Mouse (Mus musculus): ENCODE results near the gene Sbno2. TPM values are rescaled to one million over a fixed set of nuclear protein-coding genes. Genes with fewer than 3 reads are reported as not detected.
A peak's percentile ranks its signal among the peaks of the same experiment; 100 is the strongest.

Sbno2 gene
- total RNA-seq (2015) (16.9 and 19.5 TPM in 2 replicates), total RNA-seq (2017) (19.1 and 24.0 TPM in 2 replicates)

GRCm38 (mm10) chr10:80105460-80105859, at the start of gene Sbno2:
Gene Sbno2, minus strand, starts transcription at chr10:80105571.
- peak; percentile 41 for ATAC-seq (replicated peaks; ENCODE audit: poor library complexity)

GRCm38 (mm10) chr10:80154384-80154783, 49.0 kb upstream of the Sbno2 start:
- ATAC-seq (replicated peaks; ENCODE audit: poor library complexity) = no peak

GRCm38 (mm10) chr10:80153713-80154112, 48.3 kb upstream of the Sbno2 start:
- ATAC-seq (replicated peaks; ENCODE audit: poor library complexity) = no peak

DNA sequence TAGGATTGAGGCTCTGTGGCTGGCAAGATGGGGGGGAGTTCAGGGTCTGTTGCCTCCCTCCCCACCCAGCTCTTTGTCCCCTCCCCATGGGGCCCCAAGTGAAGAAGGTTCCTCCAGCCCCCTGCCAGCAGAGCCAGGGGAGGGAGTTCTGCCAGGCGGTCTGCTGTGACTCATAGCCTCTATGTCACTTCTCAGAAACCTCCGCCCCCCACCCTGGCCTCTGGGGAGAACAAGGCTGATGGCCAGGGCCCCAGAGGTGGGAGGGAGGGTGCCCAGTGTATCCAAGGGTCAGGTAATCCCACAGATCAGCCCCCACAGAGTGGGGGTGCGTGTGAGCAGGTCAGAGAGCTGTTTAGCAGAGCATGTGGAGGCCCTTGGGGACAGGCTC, 47.5 kb upstream of the Sbno2 start:
- ATAC-seq (replicated peaks; ENCODE audit: poor library complexity) = no peak

GRCm38 (mm10) chr10:80152071-80152872, 46.9 kb upstream of the Sbno2 start:
- ATAC-seq (replicated peaks; ENCODE audit: poor library complexity) = no peak

DNA sequence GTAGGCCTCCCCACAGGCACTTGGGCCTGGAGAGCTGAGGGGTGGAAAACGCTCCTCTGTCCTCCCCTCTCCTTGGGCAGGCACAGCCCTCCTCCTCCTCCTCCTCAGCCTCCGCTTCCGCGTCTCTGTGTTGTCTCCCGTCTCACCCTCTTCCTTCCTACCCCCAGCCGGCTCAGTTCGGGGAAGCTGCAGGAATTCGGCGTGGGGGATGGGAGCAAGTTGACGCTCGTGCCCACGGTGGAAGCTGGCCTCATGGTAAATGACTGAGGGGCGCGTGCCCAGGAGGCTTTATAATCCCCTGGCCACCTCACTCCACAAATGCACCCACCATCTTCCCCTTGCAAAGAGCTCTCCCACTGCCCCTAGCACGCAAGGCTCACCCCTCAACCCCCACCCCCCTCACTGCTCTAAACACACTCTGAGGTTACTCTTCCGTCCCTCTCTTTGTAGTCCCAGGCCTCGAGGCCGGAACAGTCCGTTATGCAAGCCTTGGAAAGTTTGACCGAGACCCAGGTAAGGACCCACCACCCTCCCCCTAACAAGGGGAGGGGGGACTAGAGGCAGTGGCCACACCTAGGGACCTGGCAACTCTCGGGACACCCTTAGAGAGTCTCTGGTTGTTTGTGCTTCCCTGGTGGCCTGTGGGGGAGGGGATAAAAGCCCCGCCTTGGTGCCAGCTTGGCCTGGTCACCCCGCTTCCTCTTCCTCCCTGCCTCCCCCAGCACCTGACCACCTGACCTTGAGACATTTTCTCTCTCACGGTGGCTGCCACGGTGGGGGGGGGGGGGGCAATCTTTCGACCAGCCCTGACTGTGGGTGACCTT, 46.1 kb upstream of the Sbno2 start:
- no peak for ATAC-seq (replicated peaks; ENCODE audit: poor library complexity)

DNA sequence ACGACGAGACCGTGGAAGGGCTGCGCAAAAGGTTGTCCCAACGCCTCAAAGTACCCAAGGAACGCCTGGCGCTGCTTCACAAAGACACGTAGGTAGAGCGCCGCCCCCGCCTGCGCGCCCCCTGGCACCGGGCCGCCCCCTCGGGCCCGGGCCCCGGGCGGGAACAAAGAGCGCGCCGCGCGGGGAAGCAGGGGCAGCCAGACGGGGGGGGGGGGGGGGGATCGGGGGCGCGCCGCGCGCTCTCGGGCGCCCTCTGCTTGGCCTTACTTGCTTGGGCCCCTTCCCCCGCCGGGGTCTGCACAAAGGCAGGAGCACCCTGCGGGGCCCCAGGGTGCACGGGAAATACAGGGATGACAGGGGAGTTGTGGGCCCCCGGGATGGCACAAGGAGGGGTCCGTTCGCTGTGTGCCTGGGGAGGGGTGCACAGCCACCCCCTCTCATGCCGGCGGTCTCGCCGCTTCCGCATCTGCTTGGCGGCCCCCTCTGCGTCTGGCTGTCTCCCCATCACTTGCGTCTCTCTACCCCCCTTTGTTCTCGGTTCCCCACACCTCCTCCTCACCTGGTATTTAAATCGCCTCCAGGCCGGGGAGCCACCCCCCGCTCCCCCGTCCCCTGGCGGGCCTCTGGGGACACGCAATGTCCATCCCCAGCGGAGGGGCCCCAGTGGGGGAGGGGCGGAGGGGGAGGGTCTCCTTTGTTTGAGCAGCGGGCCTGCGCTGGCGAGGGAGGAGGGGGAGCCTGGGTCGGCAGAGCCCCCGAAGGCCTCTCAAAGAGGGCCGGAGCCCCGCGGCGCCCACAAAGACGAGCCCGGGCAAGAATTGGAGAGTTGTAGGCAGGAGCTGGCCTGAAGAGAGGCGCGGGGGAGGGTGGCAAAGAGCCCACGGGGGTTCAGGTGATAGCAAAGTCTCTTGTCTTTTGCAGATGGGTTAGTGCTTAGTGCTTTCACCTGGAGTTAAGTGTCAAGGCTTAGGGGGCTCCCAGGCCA, 45.1 kb upstream of the Sbno2 start:
- no peak for ATAC-seq (replicated peaks; ENCODE audit: poor library complexity)

DNA sequence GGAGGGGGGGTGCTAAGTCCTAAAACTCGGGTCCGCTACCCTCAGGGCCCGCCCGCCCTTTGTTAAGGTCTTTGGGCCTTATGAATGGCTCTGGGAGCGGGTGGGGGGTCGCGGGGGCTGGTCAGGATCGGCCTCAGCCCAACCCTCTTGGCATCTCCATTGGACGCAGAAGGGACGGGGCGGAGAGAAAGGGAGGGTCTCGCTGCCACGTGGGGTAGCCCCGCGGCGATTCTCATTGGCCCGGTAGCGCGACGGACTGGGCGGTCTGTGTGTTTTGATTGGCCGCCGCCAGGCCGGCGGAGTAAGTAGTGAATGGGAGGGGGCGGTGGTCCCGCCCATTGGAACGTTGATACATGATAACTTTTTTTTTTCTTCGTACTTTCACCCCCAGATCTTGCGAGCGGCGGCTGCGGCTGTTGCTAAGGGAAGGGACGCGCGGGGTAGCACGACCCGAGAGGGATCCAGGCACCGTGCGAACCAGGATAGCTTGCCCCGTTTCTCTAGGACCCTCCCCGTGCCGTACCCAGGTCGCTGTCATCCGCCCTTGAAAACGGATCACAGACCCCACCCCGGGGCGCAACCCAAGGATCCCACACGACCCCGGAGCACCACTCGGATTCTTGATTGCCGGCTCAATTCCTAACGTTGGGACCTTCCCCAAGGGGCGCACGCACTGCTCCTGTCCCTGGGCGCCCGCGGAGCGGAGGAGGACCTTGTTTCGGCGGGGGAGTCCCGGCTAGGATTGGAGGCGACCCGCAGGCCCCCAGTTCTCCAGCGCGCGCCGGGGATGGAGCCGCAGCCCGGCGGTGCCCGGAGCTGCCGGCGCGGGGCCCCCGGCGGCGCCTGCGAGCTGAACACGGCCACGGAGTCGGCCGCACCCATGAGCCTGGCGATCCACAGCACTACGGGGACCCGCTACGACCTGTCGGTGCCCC, 44.2 kb upstream of the Sbno2 start:
- peak; percentile 58 for ATAC-seq (replicated peaks; ENCODE audit: poor library complexity)

DNA sequence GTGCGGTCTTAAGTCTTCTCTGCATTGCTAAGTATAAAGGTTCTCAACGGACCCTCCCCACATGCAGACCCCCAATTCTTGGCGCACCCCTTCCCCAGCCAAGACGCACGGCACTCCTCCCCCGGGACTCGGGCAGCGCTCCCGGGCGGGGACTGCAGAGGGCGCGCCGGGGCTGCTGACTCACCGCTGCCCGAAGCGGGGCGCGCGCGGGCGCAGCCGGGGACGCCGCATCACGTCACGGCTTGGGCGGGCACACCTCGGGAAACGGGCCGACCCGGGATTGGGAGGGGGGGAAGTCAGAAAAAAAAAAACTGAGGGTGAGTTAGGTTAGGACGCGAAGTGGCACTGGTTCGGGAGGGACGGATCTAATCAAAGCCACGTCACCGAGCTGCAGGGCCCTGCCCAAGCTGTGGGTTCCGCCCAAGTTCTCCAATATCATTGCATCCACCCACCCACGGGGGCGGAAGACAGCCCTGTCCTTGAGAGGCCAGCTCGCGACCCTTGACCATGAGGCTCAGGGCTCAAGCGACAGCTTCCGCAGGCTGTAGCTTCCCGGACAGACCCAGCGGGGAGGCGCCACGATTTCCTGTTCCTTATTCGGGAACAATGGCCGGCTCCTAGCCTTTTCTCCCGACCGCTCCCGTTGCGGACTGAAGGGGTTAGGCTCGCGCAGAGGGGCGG, 43.4 kb upstream of the Sbno2 start:
- peak; percentile 38 for ATAC-seq (replicated peaks; ENCODE audit: poor library complexity)

GRCm38 (mm10) chr10:80147719-80148601, 42.6 kb upstream of the Sbno2 start, which contains the start of gene Midn:
Gene Midn, plus strand, starts transcription at chr10:80148272.
- ATAC-seq (replicated peaks; ENCODE audit: poor library complexity) = peak; percentile 12

DNA sequence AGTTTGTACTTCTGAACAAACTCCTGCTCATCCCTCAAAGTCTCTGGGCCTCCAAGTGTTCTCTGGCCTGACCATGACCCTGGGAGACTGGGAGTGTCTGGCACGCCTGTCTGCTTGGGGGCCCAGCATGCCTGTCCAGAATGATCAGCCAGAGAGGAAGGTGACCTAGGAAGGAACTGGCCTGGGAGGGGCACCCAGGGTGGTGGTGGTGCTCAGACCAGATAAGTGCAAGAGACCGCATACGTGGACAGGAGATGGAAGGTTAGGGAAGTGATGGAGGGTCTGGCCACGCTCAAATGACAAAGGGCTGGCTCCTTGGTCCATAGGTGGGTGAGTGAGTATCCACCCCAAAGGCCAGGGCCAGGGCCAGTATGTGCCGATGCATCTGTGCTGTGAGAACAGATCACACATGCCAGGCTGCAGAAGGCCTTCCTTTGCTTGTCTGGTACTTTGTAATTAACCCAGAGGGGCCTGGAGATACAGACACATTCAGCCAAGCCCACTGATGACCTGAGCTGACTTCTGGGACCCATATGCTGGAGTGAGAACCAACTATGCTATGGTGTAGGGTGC, 41.9 kb upstream of the Sbno2 start:
- ATAC-seq (replicated peaks; ENCODE audit: poor library complexity) = no peak

- no peak for ATAC-seq (replicated peaks; ENCODE audit: poor library complexity)
These were observed 41.2 kb upstream of the Sbno2 start for GRCm38 (mm10) chr10:80146568-80147011.

DNA sequence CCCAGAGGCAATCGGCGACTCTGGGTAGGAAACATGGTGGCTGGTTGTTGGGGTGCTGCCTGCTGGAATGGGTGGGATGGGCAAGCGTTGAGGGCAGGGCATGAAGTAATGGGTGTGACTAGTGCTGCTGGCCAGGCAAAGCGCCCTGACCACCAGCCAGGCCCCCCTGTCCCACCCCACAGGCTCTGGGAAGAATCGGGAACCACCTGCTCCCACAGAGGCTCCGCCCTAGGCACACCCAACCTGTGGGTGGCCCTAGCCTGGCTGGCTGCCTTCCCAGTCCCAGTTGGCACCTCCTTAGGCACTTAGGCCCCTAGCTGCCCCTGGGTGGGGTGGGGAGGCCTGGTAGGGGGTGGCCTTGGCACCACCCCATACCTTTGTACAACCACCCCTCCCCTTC, 40.5 kb upstream of the Sbno2 start:
- ATAC-seq (replicated peaks; ENCODE audit: poor library complexity) = no peak

DNA sequence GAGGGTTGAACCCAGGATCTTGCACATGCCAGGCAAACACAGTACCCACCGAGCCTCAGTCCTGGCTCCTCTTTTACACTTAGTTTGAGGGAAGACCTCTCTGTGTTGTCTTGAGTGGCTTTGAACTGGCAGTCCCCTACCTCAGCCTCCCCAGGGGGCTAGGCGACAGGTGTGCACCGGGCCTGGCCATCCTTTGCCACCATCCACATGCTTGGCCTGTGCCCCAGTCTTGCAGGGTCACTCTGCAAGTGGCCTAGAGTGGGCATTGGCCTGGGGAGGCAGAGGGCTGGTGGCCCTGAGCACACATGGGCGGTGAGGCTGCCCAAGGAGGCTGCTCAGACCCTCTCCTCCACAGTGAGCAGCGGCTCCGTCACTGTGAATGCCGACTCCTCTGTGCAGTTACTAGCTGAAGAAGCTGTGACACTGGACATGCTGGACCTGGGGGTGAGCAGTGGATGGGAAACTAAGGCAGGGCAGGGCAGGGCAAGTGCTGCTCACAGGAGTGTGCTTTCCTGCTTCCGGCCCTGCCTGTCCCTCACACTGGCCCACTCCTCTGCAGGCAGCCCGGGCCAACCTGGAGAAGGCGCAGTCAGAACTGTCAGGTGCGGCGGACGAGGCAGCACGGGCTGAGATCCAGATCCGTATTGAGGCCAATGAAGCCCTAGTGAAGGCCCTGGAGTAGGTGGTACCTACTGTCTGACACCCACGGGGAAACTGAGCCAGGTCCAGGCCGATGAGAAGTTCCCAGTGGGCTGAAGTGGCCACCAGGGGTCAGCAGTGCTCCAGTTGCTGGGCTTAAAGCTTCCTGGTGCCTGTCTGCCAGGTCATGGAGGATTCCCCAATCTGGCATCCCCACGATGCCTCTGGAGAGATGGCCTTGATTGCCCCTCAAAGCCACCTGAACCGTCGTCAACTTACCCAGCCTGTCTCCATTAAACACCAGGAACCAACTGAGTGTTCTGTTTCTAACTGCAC, 39.8 kb upstream of the Sbno2 start:
- ATAC-seq (replicated peaks; ENCODE audit: poor library complexity) = no peak

GRCm38 (mm10) chr10:80144159-80144558, 38.8 kb upstream of the Sbno2 start:
- no peak for ATAC-seq (replicated peaks; ENCODE audit: poor library complexity)

- ATAC-seq (replicated peaks; ENCODE audit: poor library complexity) = no peak
These were observed 38.3 kb upstream of the Sbno2 start for GRCm38 (mm10) chr10:80143664-80144063.
